Mouse (Mus musculus) embryonic facial prominence, embryonic 10.5 days (tissue): Measurements from ENCODE around the gene 2200002D01Rik. TPM values are rescaled to one million over a fixed set of nuclear protein-coding genes. Genes with fewer than 3 reads are reported as not detected.

ENCODE experiments used
- DNase-seq: peaks from one replicate; pipeline ENCODE4 v3.0.0-alpha.2; 2017; ENCODE audit warnings: low spot score
- H3K27ac ChIP-seq: fragments of 300-500 bp; sonication (generic); replicated peaks from 2 replicates; pipeline ENCODE4 v1.5.1; 2016; ENCODE audit warnings: mild to moderate bottlenecking
- H3K27me3 ChIP-seq: fragments of 300-500 bp; sonication (generic); replicated peaks from 2 replicates; pipeline ENCODE4 v1.6.1; 2016; ENCODE audit warnings: low read depth, mild to moderate bottlenecking; ENCODE audit not compliant: poor library complexity, severe bottlenecking
- H3K36me3 ChIP-seq: fragments of 300-500 bp; sonication (generic); replicated peaks from 2 replicates; pipeline ENCODE4 v1.6.1; 2016; ENCODE audit warnings: mild to moderate bottlenecking, moderate library complexity
- H3K4me1 ChIP-seq: fragments of 300-500 bp; sonication (generic); 2 replicates; pipeline ENCODE4 v1.6.1; 2016
- H3K4me3 ChIP-seq: fragments of 300-500 bp; sonication (generic); 2 replicates; pipeline ENCODE4 v1.5.1; 2016; ENCODE audit warnings: mild to moderate bottlenecking, moderate library complexity
- H3K9me3 ChIP-seq: fragments of 300-500 bp; sonication (generic); 2 replicates; pipeline ENCODE4 v1.6.1; 2016; ENCODE audit warnings: mild to moderate bottlenecking
- WGBS: fragments of 180-500 bp; shearing (Covaris S2); methylation state at CpG from one replicate; pipeline ENCODE4 v1.1.7; 2016; 5-methylcytosine and 5-hydroxymethylcytosine counted together
- polyA plus RNA-seq: library from polyadenylated mRNA; unstranded; fragments of >200 nt; fragmentation: Nextera tagmentation; extraction: Ambion mirVana; gene quantifications from 2 replicates; pipeline ENCODE4 v1.2.1, GENCODE M21; 2016

Gene 2200002D01Rik
- polyA plus RNA-seq, 1 experiment from 2014 or later = 4.4 TPM

GRCm38 (mm10) chr7:29270445-29270844 is 22.2 kb upstream of the 2200002D01Rik start:
- Histone ChIP-seq H3K36me3 (no peaks in the 10 kb centered on the region), H3K27me3 (no peaks in the 10 kb centered on the region), H3K27ac (no peak overlapping the region), H3K4me3 (no peak overlapping the region), H3K4me1 (peaks cover 11% of the 10 kb centered on the region; the same call in 1 of the 2 replicates), H3K9me3 (no peaks in the 10 kb centered on the region)
- no peak for DNase-seq
- WGBS = 89% methylated on average over 4 of the region's 4 CpGs

GRCm38 (mm10) chr7:29266931-29267330 is 18.7 kb upstream of the 2200002D01Rik start:
- no peaks in the 10 kb centered on the region for H3K9me3 ChIP-seq
- H3K27ac ChIP-seq = no peak overlapping the region
- H3K36me3 ChIP-seq = no peaks in the 10 kb centered on the region
- H3K27me3 ChIP-seq = no peaks in the 10 kb centered on the region
- H3K4me1 ChIP-seq = peaks cover 25% of the 10 kb centered on the region
- no peak for DNase-seq
- 60% methylated on average over 4 of the region's 4 CpGs for WGBS
- no peak overlapping the region for H3K4me3 ChIP-seq

GRCm38 (mm10) chr7:29265636-29266035 is 17.4 kb upstream of the 2200002D01Rik start:
- H3K27me3 ChIP-seq = no peaks in the 10 kb centered on the region
- no peaks in the 10 kb centered on the region for H3K36me3 ChIP-seq
- peaks cover 27% of the 10 kb centered on the region for H3K4me1 ChIP-seq
- WGBS = 83% methylated on average over 7 of the region's 7 CpGs
- H3K27ac ChIP-seq = no peak overlapping the region
- H3K4me3 ChIP-seq = no peak overlapping the region
- DNase-seq = no peak
- H3K9me3 ChIP-seq = no peaks in the 10 kb centered on the region

- no peak overlapping the region for H3K4me3 ChIP-seq
- H3K27ac ChIP-seq = no peak overlapping the region
- H3K27me3 ChIP-seq = no peaks in the 10 kb centered on the region
- DNase-seq = no peak
- WGBS = 86% methylated on average over 3 of the region's 3 CpGs
- H3K9me3 ChIP-seq = no peaks in the 10 kb centered on the region
- H3K4me1 ChIP-seq = peaks cover 43% of the 10 kb centered on the region
- no peaks in the 10 kb centered on the region for H3K36me3 ChIP-seq
These were observed 15.6 kb upstream of the 2200002D01Rik start for GRCm38 (mm10) chr7:29263831-29264230.

- H3K4me3 ChIP-seq = no peak overlapping the region
- no peaks in the 10 kb centered on the region for H3K27me3 ChIP-seq
- no peak overlapping the region for H3K27ac ChIP-seq
- 75% methylated on average over 6 of the region's 6 CpGs for WGBS
- H3K4me1 ChIP-seq = peaks cover 53% of the 10 kb centered on the region
- no peak for DNase-seq
- H3K9me3 ChIP-seq = no peaks in the 10 kb centered on the region
- peaks cover 9% of the 10 kb centered on the region for H3K36me3 ChIP-seq
These were observed 13.9 kb upstream of the 2200002D01Rik start for GRCm38 (mm10) chr7:29262151-29262550.

GRCm38 (mm10) chr7:29259781-29260730 is 11.8 kb upstream of the 2200002D01Rik start:
- Histone ChIP-seq H3K9me3 (no peaks in the 10 kb centered on the region), H3K27ac (peak overlapping the region; percentile 78), H3K27me3 (no peaks in the 10 kb centered on the region), H3K36me3 (peaks cover 14% of the 10 kb centered on the region), H3K4me3 (no peak overlapping the region), H3K4me1 (peaks cover 44% of the 10 kb centered on the region)
- DNase-seq = no peak
- WGBS = 73% methylated on average over 10 of the region's 10 CpGs

- Histone ChIP-seq H3K27me3 (no peaks in the 10 kb centered on the region), H3K36me3 (peaks cover 14% of the 10 kb centered on the region), H3K27ac (no peak overlapping the region), H3K4me1 (peaks cover 56% of the 10 kb centered on the region), H3K9me3 (no peaks in the 10 kb centered on the region), H3K4me3 (no peak overlapping the region)
- DNase-seq = no peak
- 83% methylated on average over 1 of the region's 1 CpGs for WGBS
These were observed 9.1 kb upstream of the 2200002D01Rik start for GRCm38 (mm10) chr7:29257368-29257767.

GRCm38 (mm10) chr7:29255875-29256274 is 7.6 kb upstream of the 2200002D01Rik start:
- H3K27ac ChIP-seq = no peak overlapping the region
- peaks cover 50% of the 10 kb centered on the region for H3K4me1 ChIP-seq
- WGBS = 85% methylated on average over 4 of the region's 4 CpGs
- H3K36me3 ChIP-seq = peaks cover 14% of the 10 kb centered on the region
- no peak overlapping the region for H3K4me3 ChIP-seq
- DNase-seq = no peak
- no peaks in the 10 kb centered on the region for H3K27me3 ChIP-seq
- H3K9me3 ChIP-seq = no peaks in the 10 kb centered on the region

- Histone ChIP-seq H3K9me3 (no peaks in the 10 kb centered on the region), H3K27me3 (peaks cover 10% of the 10 kb centered on the region), H3K27ac (peak overlapping the region; percentile 49; the same call in 1 of the 2 replicates), H3K4me1 (peaks cover 34% of the 10 kb centered on the region), H3K4me3 (no peak overlapping the region), H3K36me3 (peaks cover 14% of the 10 kb centered on the region)
- DNase-seq = no peak
- 52% methylated on average over 5 of the region's 5 CpGs for WGBS
These were observed 5.6 kb upstream of the 2200002D01Rik start for GRCm38 (mm10) chr7:29253842-29254241.

- 80% methylated on average over 3 of the region's 3 CpGs for WGBS
- no peak for DNase-seq
- Histone ChIP-seq H3K4me1 (peaks cover 42% of the 10 kb centered on the region), H3K27me3 (peaks cover 25% of the 10 kb centered on the region), H3K4me3 (no peak overlapping the region), H3K27ac (no peak overlapping the region), H3K36me3 (peaks cover 11% of the 10 kb centered on the region), H3K9me3 (no peaks in the 10 kb centered on the region)
These were observed 2.9 kb upstream of the 2200002D01Rik start for GRCm38 (mm10) chr7:29251166-29251565.

- Histone ChIP-seq H3K27ac (peak overlapping the region; percentile 60), H3K4me1 (peaks cover 31% of the 10 kb centered on the region)
- DNase-seq = no peak
These were observed 560 bp downstream of the 2200002D01Rik start for GRCm38 (mm10) chr7:29247706-29248105.

GRCm38 (mm10) chr7:29247314-29247700 is 959 bp downstream of the 2200002D01Rik start:
- H3K27ac ChIP-seq = 0 out of 2 replicates have a peak overlapping the region, but pooled peaks have one; percentile 12
- DNase-seq = peak; percentile 85
- peak overlapping the region; percentile 49 for H3K4me3 ChIP-seq
- no peaks in the 10 kb centered on the region for H3K9me3 ChIP-seq
- H3K36me3 ChIP-seq = peaks cover 35% of the 10 kb centered on the region
- peaks cover 31% of the 10 kb centered on the region for H3K4me1 ChIP-seq
- peaks cover 25% of the 10 kb centered on the region for H3K27me3 ChIP-seq
- 26% methylated on average over 16 of the region's 16 CpGs for WGBS

More at GRCm38 (mm10) chr7:29247706-29248105, 560 bp downstream of the 2200002D01Rik start:
- Histone ChIP-seq H3K36me3 (peaks cover 35% of the 10 kb centered on the region), H3K27me3 (peaks cover 25% of the 10 kb centered on the region), H3K4me3 (peak overlapping the region; percentile 49), H3K9me3 (no peaks in the 10 kb centered on the region)
- whole genome bisulfite sequencing = 10% methylated on average over 19 of the region's 19 CpGs
